Mouse (Mus musculus) kidney, embryonic 16.5 days (tissue): ENCODE measurements at regions not wholly inside any gene's neighbourhood (a gene's known extent, or its start where the extent isn't known, plus 50 kb on each side); places are given as distances from the start of the nearest gene placed in this dataset.

Source experiments
- ATAC-seq: fragments of 200-750 bp; cut with Nextera tagmentation; 2 replicates; pipeline ENCODE4 v1.8.0; 2017; ENCODE audit warnings: moderate TSS enrichment; ENCODE audit not compliant: low FRiP score, low TSS enrichment
- H3K27ac ChIP-seq: fragments of 300-500 bp; sonication (generic); 2 replicates; pipeline ENCODE4 v1.5.1; 2014; ENCODE audit warnings: low read length
- H3K27me3 ChIP-seq: fragments of 300-500 bp; sonication (generic); 2 replicates; pipeline ENCODE4 v1.6.1; 2014; ENCODE audit warnings: low read length, control low read depth, mixed read lengths; ENCODE audit not compliant: insufficient read depth
- H3K36me3 ChIP-seq: fragments of 300-500 bp; sonication (generic); 2 replicates; pipeline ENCODE4 v1.6.1; 2014; ENCODE audit warnings: low read length, control low read depth, mixed read lengths; ENCODE audit not compliant: insufficient read depth
- H3K4me1 ChIP-seq: fragments of 300-500 bp; sonication (generic); 2 replicates; pipeline ENCODE4 v1.6.1; 2014; ENCODE audit warnings: low read length, control low read depth, mixed read lengths; ENCODE audit not compliant: insufficient read depth
- H3K4me2 ChIP-seq: fragments of 300-500 bp; sonication (generic); replicated peaks from 2 replicates; pipeline ENCODE4 v1.6.1; 2014; ENCODE audit warnings: low read depth, low read length
- H3K4me3 ChIP-seq: fragments of 300-500 bp; sonication (generic); 2 replicates; pipeline ENCODE4 v1.5.1; 2014; ENCODE audit warnings: mild to moderate bottlenecking, low read length
- H3K9ac ChIP-seq: fragments of 300-500 bp; sonication (generic); replicated peaks from 2 replicates; pipeline ENCODE4 v1.6.1; 2014; ENCODE audit warnings: low read length
- H3K9me3 ChIP-seq: fragments of 300-500 bp; sonication (generic); 2 replicates; pipeline ENCODE4 v1.6.1; 2016; ENCODE audit warnings: low read length, control low read depth
- WGBS: fragments of 180-500 bp; shearing (Covaris S2); extraction: QIAGEN DNeasy Blood & Tissue Kit; methylation state at CpG from one replicate; pipeline ENCODE4 v1.1.7; 2014; 5-methylcytosine and 5-hydroxymethylcytosine counted together

DNA sequence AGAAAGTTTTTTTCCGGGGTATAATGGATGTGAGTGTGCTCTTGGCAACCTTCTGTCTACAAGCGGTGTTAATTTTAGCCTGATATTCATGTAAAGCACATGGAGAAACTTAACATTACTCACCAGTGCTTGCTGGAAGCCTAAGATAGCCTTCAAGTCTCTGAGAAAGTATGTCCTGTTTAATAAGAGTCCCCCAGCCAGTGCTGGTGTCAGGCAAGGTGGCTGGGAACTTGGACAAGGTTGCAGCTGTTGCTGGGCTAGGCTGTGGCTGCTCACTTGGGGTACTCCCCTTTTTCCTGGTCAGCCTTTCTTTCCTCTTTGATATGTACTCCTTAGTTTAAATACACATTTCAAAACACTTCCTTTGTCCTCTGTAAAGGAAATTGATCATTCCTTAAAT lies 194.9 kb upstream of the Cited2 start:
- peak; percentile 79; the same call in 1 of the 2 replicates for ATAC-seq
- no peaks in the 10 kb centered on the region for H3K36me3 ChIP-seq
- no peak overlapping the region for H3K9ac ChIP-seq
- WGBS = 52% methylated on average over 2 of the region's 2 CpGs
- no peak overlapping the region for H3K4me2 ChIP-seq
- peak overlapping the region; percentile 67 for H3K27ac ChIP-seq
- no peak overlapping the region for H3K4me3 ChIP-seq
- no peaks in the 10 kb centered on the region for H3K27me3 ChIP-seq
- no peaks in the 10 kb centered on the region for H3K9me3 ChIP-seq
- H3K4me1 ChIP-seq = peaks cover 23% of the 10 kb centered on the region

DNA sequence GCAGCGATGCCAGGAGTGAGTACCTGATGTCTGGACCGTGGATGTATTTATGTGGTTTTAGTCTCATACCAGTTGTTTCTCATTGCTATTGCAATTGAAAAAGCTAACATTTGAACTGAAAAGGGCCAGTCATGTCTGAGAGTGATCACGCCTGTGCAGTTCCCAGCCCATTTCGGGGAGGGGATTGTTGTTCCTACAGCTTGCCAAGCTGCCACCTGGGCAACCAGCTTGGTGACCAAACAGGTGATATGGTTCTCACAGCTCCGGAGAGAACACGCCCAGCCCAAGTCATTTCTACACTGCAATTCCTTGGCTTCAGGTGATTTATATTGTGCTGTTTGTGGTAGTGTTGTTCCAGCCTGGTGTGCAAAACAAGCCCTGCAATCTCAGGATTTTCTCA lies 194.2 kb upstream of the Cited2 start:
- H3K4me1 ChIP-seq = peaks cover 19% of the 10 kb centered on the region
- H3K9me3 ChIP-seq = no peaks in the 10 kb centered on the region
- no peaks in the 10 kb centered on the region for H3K36me3 ChIP-seq
- no peak overlapping the region for H3K4me3 ChIP-seq
- 46% methylated on average over 6 of the region's 6 CpGs for WGBS
- H3K4me2 ChIP-seq = no peak overlapping the region
- no peaks in the 10 kb centered on the region for H3K27me3 ChIP-seq
- H3K27ac ChIP-seq = peak overlapping the region; percentile 16; the same call in 1 of the 2 replicates
- 0 out of 2 replicates have a peak, but pooled peaks have one; percentile 16 for ATAC-seq
- no peak overlapping the region for H3K9ac ChIP-seq

DNA sequence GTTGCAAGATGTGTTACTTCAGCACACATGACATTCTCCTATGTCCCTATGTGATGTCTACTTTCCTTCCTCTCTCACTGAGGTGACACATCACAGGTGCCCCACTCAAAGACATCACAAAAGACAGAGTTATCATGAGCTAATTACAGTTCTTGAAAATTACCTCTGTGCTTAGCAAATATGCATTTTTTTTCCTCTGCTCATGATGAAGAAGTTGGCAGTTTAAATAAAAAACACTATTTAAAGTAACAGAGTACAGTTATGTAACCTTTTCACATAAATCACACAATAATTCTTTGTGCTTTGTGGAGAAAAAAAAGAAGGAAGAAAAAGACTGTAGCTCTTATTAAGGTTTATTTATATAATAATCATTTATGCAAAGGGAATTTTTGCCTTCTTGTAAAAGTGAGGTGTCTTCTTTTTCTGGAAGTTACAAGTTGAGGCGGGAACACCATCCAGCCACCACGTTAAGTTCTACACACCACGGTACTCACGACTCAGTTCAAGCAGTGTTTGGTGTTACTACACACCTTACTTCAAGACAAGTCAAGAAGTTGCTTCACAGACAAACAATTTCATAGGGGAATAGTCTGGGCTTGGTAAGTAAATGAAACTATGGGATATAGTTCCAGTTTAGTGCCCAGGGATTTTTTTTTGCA lies 193.0 kb upstream of the Cited2 start:
- Histone ChIP-seq H3K4me2 (no peak overlapping the region), H3K4me1 (peaks cover 19% of the 10 kb centered on the region), H3K4me3 (no peak overlapping the region), H3K27me3 (no peaks in the 10 kb centered on the region), H3K36me3 (no peaks in the 10 kb centered on the region), H3K27ac (no peak overlapping the region), H3K9ac (no peak overlapping the region), H3K9me3 (no peaks in the 10 kb centered on the region)
- no peak for ATAC-seq
- 79% methylated on average over 4 of the region's 4 CpGs for WGBS

DNA sequence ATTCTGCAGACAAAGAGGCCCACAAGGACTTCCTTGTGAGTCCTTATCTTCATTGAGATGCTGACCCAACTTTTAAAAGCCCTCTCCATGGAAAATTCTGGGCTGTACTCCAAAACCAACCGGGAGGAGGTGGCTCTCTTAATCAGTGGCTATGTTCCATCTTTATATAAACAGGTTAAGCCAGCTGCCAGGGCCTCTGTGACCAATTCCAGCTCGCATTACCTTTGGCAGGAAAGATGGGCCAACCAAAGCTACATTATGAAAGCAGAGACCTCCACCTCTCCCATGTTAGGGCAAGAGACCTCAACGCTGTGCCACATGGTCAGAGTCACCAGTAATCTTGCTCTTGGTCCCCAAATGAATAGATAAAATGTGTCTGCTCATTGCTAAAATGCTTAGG lies 192.0 kb upstream of the Cited2 start:
- H3K9ac ChIP-seq = no peak overlapping the region
- no peaks in the 10 kb centered on the region for H3K27me3 ChIP-seq
- peaks cover 19% of the 10 kb centered on the region for H3K4me1 ChIP-seq
- no peaks in the 10 kb centered on the region for H3K9me3 ChIP-seq
- no peak overlapping the region for H3K4me2 ChIP-seq
- H3K4me3 ChIP-seq = no peak overlapping the region
- no peak overlapping the region for H3K27ac ChIP-seq
- WGBS = 74% methylated on average over 3 of the region's 3 CpGs
- H3K36me3 ChIP-seq = no peaks in the 10 kb centered on the region
- no peak for ATAC-seq

DNA sequence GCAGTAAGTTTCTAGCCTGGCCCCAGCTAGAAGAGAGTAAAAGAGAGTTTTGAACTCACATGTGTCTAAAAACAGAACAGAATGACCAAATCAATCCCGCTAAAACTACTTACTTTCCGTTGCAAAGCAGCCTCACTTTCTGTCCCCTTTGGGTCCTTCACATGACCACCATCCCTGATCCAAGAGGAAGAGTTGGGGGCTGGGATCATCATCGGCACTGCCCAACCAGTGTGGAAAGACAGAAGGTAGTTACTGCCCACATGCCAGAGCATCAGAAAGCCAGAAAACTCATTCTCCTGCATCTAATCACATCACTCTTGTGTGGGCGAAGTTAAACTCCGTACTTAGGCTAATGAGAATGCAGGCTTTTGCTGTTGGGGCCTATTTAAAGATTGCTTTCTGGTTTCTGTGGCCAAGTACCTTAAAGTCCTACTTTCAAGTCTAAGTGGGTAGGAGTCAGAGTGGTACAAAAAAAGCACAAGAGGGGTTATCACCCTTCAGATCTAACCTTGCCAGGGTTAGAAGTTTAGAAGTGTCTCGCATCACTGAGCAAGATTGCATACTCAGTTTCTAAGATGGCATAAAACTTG lies 184.0 kb upstream of the Cited2 start:
- Histone ChIP-seq H3K4me1 (peaks cover 13% of the 10 kb centered on the region; the same call in 1 of the 2 replicates), H3K36me3 (no peaks in the 10 kb centered on the region)
- ATAC-seq = no peak

DNA sequence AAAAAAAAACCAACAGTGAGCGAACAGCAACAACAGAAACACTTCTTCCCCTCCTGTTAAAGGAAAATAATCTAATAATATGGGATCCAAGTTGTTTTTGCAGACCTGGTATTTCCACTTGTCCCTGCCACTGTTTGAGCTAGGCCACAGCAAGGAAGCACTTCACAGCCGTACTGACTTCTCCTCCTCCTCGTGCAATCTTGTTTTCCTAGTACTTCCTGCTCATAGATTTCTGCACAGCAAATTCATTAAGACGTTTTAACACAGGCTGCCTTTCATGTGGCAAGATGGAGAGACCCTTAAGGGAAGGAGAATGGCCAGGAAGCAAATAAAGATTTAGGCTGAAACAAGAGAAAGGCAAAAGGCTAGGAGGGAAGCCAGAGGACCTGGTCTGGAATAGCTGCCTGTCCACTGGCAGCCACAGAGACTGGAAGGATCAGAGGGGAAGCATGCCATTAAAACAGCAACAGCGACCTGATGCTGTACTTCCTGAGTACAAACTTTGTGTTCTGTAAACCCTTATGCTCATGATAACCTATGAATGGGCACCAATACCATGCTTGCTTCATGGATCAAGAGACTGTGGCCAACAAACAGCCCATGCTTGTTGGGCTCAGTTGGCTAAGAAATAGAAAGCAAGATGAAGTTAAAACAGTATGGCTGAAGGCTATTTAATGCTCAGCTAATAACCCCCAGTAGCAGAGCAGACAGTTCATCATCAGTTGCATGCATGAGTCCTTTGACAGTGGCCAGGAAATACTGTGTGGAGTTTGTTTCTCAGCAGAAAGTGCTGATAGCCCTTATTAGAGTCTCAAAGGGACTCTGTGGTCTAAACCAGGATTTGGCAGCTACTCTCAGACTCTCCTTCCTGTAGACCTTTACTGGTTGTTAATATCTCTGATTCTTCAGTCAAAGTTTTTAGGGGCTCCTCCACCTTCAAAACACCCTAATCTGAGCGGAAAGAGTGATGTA lies 182.3 kb upstream of the Cited2 start:
- H3K27ac ChIP-seq = 0 out of 2 replicates have a peak overlapping the region, but pooled peaks have one; percentile 0
- H3K36me3 ChIP-seq = no peaks in the 10 kb centered on the region
- no peak overlapping the region for H3K9ac ChIP-seq
- 45% methylated on average over 6 of the region's 6 CpGs for WGBS
- peaks cover 13% of the 10 kb centered on the region; the same call in 1 of the 2 replicates for H3K4me1 ChIP-seq
- no peak for ATAC-seq
- H3K4me3 ChIP-seq = no peak overlapping the region
- no peaks in the 10 kb centered on the region for H3K9me3 ChIP-seq
- H3K27me3 ChIP-seq = no peaks in the 10 kb centered on the region
- H3K4me2 ChIP-seq = no peak overlapping the region

More for the DNA sequence above, 184.0 kb upstream of the Cited2 start:
- WGBS = 72% methylated on average over 6 of the region's 6 CpGs
- Histone ChIP-seq H3K9ac (no peak overlapping the region), H3K27me3 (no peaks in the 10 kb centered on the region), H3K27ac (no peak overlapping the region), H3K4me2 (no peak overlapping the region), H3K4me3 (no peak overlapping the region), H3K9me3 (no peaks in the 10 kb centered on the region)

DNA sequence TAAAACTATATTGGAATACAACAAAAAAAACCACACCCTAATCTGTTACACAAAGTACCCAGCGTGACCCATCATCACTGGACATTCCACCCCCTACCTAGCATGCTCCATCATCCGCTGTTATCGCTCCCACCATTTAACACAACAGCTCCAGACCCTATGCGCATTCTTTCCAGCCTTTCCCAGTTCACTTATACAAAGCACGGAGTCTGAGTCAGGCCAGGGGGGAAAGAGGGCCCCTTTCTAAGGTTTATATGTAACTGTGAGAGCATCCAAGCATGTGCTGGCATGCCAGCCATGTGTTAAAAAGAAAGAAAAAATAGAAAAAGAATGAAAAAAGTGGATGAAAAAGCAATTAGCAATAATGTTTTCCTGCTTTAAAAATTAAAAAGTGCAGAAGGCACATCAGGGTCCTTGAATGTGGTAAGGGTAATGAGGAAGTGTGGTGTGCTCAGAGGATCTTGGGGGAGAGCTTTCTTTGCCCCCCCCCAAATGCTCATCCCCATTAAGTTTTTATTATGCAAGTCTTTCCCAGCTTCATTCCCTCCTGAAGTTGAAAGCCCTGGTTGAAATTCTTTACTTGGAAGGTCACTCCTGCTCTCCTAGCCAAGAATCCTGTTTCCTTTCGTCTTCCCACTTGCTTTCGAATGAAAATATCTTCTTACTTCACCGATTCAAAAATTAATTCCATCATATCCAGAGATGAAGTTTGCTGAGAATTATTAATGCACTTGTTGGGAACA lies 180.7 kb upstream of the Cited2 start:
- Histone ChIP-seq H3K36me3 (no peaks in the 10 kb centered on the region), H3K27ac (peak overlapping the region; percentile 77), H3K9me3 (no peaks in the 10 kb centered on the region), H3K4me2 (no peak overlapping the region), H3K4me3 (no peak overlapping the region), H3K4me1 (peaks cover 13% of the 10 kb centered on the region; the same call in 1 of the 2 replicates), H3K9ac (no peak overlapping the region), H3K27me3 (no peaks in the 10 kb centered on the region)
- peak; percentile 87; the same call in 1 of the 2 replicates for ATAC-seq
- 65% methylated on average over 8 of the region's 8 CpGs for WGBS

DNA sequence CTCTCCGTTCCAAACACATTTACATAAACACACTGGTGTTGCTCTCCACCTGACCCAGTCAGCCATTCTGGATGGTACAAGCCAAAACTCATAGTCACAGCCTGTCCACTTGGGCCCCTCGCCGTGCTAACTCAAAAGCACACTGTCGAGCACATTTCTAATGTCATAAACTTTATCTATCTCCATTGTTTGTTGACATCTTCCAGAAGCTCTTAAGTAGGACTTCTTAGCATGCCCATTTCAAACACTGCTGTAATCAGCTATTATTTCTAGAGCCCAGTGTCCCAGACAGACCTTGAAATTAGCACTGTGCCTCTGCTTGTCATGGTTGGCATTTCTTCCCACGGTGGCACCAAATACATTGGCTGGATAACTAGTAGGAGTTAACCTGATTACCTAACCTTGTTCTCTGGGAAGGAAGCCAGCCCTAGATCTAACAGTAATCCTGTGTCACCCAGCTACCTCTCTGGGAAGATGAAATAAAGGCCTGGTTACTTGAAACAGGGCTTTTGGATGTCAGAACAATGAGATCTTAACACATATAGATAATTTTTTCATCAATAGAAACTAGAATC lies 180.1 kb upstream of the Cited2 start:
- H3K27ac ChIP-seq = peak overlapping the region; percentile 77
- H3K27me3 ChIP-seq = no peaks in the 10 kb centered on the region
- H3K9ac ChIP-seq = no peak overlapping the region
- H3K4me1 ChIP-seq = peaks cover 13% of the 10 kb centered on the region; the same call in 1 of the 2 replicates
- H3K36me3 ChIP-seq = no peaks in the 10 kb centered on the region
- H3K4me2 ChIP-seq = no peak overlapping the region
- ATAC-seq = 0 out of 2 replicates have a peak, but pooled peaks have one; percentile 49
- H3K9me3 ChIP-seq = no peaks in the 10 kb centered on the region
- WGBS = 76% methylated on average over 5 of the region's 5 CpGs
- no peak overlapping the region for H3K4me3 ChIP-seq

DNA sequence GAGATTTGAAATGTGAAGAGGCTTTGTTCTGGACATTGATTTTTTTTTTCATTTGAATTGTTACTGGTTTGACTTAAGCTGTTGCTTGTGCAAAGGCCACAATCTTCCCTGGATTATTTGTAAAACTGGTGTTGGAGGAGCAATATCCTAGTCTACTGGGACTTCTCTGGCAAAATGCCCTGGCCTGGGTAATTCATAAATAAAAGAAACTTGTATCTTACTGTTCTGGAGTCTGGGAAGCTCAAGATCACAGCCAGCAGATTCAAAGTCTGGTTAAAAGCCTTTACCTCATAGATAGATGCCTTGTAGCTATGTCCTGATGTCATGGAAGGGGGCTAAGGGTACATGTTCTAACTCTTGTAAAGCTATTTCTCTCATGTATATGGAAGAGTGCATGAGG lies 177.7 kb upstream of the Cited2 start:
- Histone ChIP-seq H3K27me3 (no peaks in the 10 kb centered on the region), H3K4me1 (peaks cover 21% of the 10 kb centered on the region), H3K4me3 (no peak overlapping the region), H3K4me2 (no peak overlapping the region), H3K27ac (no peak overlapping the region), H3K36me3 (no peaks in the 10 kb centered on the region), H3K9ac (no peak overlapping the region), H3K9me3 (no peaks in the 10 kb centered on the region)
- ATAC-seq = no peak
